In genomic region chr19:10210885-10211284, GRCm38 (mm10) we compare ENCODE assay signal across 13 mouse cellular contexts.
"Had no signal": no experiment of that assay in that cellular context is flagged by ENCODE, and none has a peak within 500 bp of the region (broad histone marks: within the 10 kb centered on the region; RNA-seq: fewer than 3 reads in every experiment).

No protein-coding gene starts in this region.

- ATAC-seq: intestine, embryonic 15.5 days; liver, postnatal 0 days; midbrain, embryonic 13.5 days had no signal

- H3K9me3 ChIP-seq: intestine, embryonic 15.5 days; limb, embryonic 12.5 days; lung, embryonic 15.5 days; midbrain, embryonic 13.5 days had no signal

- H3K4me1 ChIP-seq: intestine, embryonic 15.5 days; limb, embryonic 12.5 days; lung, embryonic 15.5 days; midbrain, embryonic 13.5 days had no signal

- H3K9ac ChIP-seq: intestine, embryonic 15.5 days; limb, embryonic 12.5 days; liver, postnatal 0 days; lung, embryonic 15.5 days; midbrain, embryonic 13.5 days had no signal

- H3K27me3 ChIP-seq: intestine, embryonic 15.5 days; limb, embryonic 12.5 days; lung, embryonic 15.5 days; midbrain, embryonic 13.5 days had no signal

- DNase-seq: kidney, adult 18-20 months; kidney, postnatal 10 days; kidney, postnatal 4 days; liver; liver, postnatal 0 days; right cerebral cortex, adult 18-20 months; right cerebral cortex, postnatal 25 days; thymus, postnatal 36 days had no signal

- H3K4me3 ChIP-seq: intestine, embryonic 15.5 days; layer of hippocampus, adult 2 months; limb, embryonic 12.5 days; lung, embryonic 15.5 days; midbrain, embryonic 13.5 days had no signal

- H3K27ac ChIP-seq: intestine, embryonic 15.5 days; layer of hippocampus, adult 2 months; limb, embryonic 12.5 days; lung, embryonic 15.5 days; midbrain, embryonic 13.5 days had no signal

- H3K4me2 ChIP-seq: intestine, embryonic 15.5 days; limb, embryonic 12.5 days; lung, embryonic 15.5 days; midbrain, embryonic 13.5 days had no signal
